Mouse (Mus musculus) lung, postnatal 0 days (tissue): ENCODE measurements around the gene Fancd2. TPM values are rescaled to one million over a fixed set of nuclear protein-coding genes. Genes with fewer than 3 reads are reported as not detected.

Experiments used
- ATAC-seq: fragments of 200-750 bp; cut with Nextera tagmentation; 2 replicates; pipeline ENCODE4 v1.8.0; 2017; ENCODE audit warnings: moderate library complexity
- DNase-seq: peaks from one replicate; pipeline ENCODE4 v3.0.0-alpha.2; 2016; ENCODE audit warnings: low spot score
- H3K27ac ChIP-seq: fragments of 300-500 bp; sonication (generic); 2 replicates; pipeline ENCODE4 v1.5.1; 2014; ENCODE audit warnings: antibody characterized with exemption, mild to moderate bottlenecking, low read length, mixed read lengths
- H3K27me3 ChIP-seq: fragments of 300-500 bp; sonication (generic); replicated peaks from 2 replicates; pipeline ENCODE4 v1.6.1; 2014; ENCODE audit warnings: low read length, mixed read lengths; ENCODE audit not compliant: insufficient read depth
- H3K36me3 ChIP-seq: fragments of 300-500 bp; sonication (generic); 2 replicates; pipeline ENCODE4 v1.6.1; 2014; ENCODE audit warnings: low read length, mixed read lengths; ENCODE audit not compliant: insufficient read depth
- H3K4me1 ChIP-seq: fragments of 300-500 bp; sonication (generic); 2 replicates; pipeline ENCODE4 v1.6.1; 2014; ENCODE audit warnings: antibody characterized with exemption, low read depth, low read length, mixed read lengths; ENCODE audit not compliant: insufficient read depth
- H3K4me2 ChIP-seq: fragments of 300-500 bp; sonication (generic); replicated peaks from 2 replicates; pipeline ENCODE4 v1.6.1; 2014; ENCODE audit warnings: low read depth, mild to moderate bottlenecking, low read length, moderate library complexity, mixed read lengths
- H3K4me3 ChIP-seq: fragments of 300-500 bp; sonication (generic); 2 replicates; pipeline ENCODE4 v1.5.1; 2014; ENCODE audit warnings: low read depth, low read length
- H3K9ac ChIP-seq: fragments of 300-500 bp; sonication (generic); replicated peaks from 2 replicates; pipeline ENCODE4 v1.6.1; 2014; ENCODE audit warnings: low read depth, mild to moderate bottlenecking
- H3K9me3 ChIP-seq: fragments of 300-500 bp; sonication (generic); 2 replicates; pipeline ENCODE4 v1.6.1; 2016; ENCODE audit warnings: low read length, mixed read lengths
- CTCF ChIP-seq: IDR thresholded peaks from 2 replicates; pipeline ENCODE4 v1.5.1; 2016; ENCODE audit warnings: antibody characterized with exemption, mild to moderate bottlenecking
- EP300 ChIP-seq: IDR thresholded peaks from 2 replicates; pipeline ENCODE4 v1.6.1; 2016; ENCODE audit warnings: antibody characterized with exemption, mild to moderate bottlenecking, control low read depth
- WGBS: fragments of 180-500 bp; shearing (Covaris S2); extraction: QIAGEN DNeasy Blood & Tissue Kit; methylation state at CpG from one replicate; pipeline ENCODE4 v1.1.7; 2014; 5-methylcytosine and 5-hydroxymethylcytosine counted together
- polyA plus RNA-seq: library from polyadenylated mRNA; unstranded; fragments of >200 nt; fragmentation: Nextera tagmentation; extraction: Ambion mirVana; gene quantifications from 2 replicates; pipeline ENCODE4 v1.2.1, GENCODE M21; 2015

The Fancd2 gene
- polyA plus RNA-seq, 1 experiment from 2014 or later, result 0.53 TPM

DNA sequence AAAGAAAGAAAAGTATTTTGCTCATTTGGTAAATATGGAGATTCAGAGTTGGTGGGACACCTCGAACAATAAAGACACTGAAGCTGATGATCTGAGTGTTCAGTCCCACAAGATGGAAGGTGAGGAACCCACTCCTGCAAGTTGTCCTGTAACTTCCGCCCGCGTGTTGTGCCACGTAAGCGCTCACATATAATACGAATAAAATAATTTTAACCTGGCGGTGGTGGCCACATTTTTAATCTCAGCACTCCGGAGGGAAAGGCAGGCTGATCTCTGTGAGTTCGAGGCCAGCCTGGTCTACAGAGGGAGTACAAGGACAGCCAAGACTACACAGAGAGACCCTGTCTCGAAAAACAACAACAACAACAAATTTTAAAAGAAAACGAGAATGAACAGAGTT lies 72.5 kb downstream of the Fancd2 start:
- Histone ChIP-seq H3K4me1 (peaks cover 7% of the 10 kb centered on the region; the same call in 1 of the 2 replicates), H3K9me3 (no peaks in the 10 kb centered on the region), H3K4me2 (peak overlapping the region; percentile 66), H3K27me3 (no peaks in the 10 kb centered on the region), H3K4me3 (peak overlapping the region; percentile 79), H3K27ac (no peak overlapping the region), H3K36me3 (no peaks in the 10 kb centered on the region), H3K9ac (no peak overlapping the region; the same call in 1 of the 2 replicates)
- TF ChIP-seq CTCF, result no peak
- no peak for TF ChIP-seq EP300
- WGBS, result 49% methylated on average over 12 of the region's 12 CpGs
- no peak for ATAC-seq
- no peak for DNase-seq

GRCm38 (mm10) chr6:113604432-113605223 lies 73.1 kb downstream of the Fancd2 start, which contains the start of gene Brk1:
TSS of gene Brk1 (plus strand) at chr6:113604772.
- H3K27ac ChIP-seq, result peak within 1 kb of the TSS; percentile 83
- H3K4me1 ChIP-seq, result peaks cover 7% of the 10 kb centered on the region; the same call in 1 of the 2 replicates
- no peaks in the 10 kb centered on the region for H3K27me3 ChIP-seq
- H3K9me3 ChIP-seq, result no peaks in the 10 kb centered on the region
- 2% methylated on average over 54 of the region's 65 CpGs for WGBS
- peak; percentile 94 for ATAC-seq
- TF ChIP-seq CTCF, result peak; percentile 71
- TF ChIP-seq EP300, result no peak
- H3K4me2 ChIP-seq, result peak within 1 kb of the TSS; percentile 66
- H3K9ac ChIP-seq, result peak within 1 kb of the TSS; percentile 83
- peak; percentile 95 for DNase-seq
- no peaks in the 10 kb centered on the region for H3K36me3 ChIP-seq
- H3K4me3 ChIP-seq, result peak within 1 kb of the TSS; percentile 79

DNA sequence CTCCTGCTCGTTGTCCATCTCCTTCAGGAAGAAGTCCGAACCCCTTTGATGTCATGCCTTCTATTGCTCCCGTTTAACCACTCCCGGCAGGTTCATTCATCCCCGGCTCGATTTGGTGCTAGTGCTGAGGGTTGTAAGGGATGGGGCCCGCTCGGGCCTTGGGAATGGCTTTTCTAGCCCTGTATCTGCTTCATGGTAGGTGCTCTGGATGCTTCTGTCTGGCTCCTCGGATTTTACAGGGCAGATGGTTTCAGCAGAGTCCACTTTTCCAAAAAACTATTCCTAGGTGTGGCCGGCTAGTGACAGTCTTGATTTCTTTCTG lies 73.7 kb downstream of the Fancd2 start:
- ATAC-seq (no peak), DNase-seq (no peak)
- peak overlapping the region; percentile 66 for H3K4me2 ChIP-seq
- H3K27ac ChIP-seq, result peak overlapping the region; percentile 83
- H3K4me3 ChIP-seq, result peak overlapping the region; percentile 79
- no peaks in the 10 kb centered on the region for H3K36me3 ChIP-seq
- peaks cover 7% of the 10 kb centered on the region; the same call in 1 of the 2 replicates for H3K4me1 ChIP-seq
- H3K9ac ChIP-seq, result peak overlapping the region; percentile 83
- TF ChIP-seq EP300, result no peak
- TF ChIP-seq CTCF, result no peak
- WGBS, result 4% methylated on average over 10 of the region's 10 CpGs
- no peaks in the 10 kb centered on the region for H3K9me3 ChIP-seq
- no peaks in the 10 kb centered on the region for H3K27me3 ChIP-seq

DNA sequence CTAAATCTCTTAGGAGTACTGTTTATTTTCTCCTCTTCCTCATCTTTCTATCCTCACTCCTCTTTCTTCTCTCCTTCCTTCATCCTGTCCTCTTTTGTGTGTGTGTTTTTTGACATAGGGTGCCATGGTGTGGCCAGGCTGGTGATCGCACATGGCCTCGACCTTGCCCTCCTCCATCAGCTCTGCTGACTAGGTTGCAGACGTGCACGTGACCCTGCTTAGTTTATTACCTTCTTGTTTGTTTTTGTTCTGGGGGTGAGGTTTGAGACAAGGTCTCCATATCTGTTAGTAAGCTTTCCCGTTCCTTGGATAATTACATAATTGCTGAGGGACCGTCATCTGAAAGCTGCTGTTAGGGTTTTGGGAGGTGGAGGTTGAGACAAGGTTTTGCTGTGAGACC lies 77.4 kb downstream of the Fancd2 start:
- Histone ChIP-seq H3K27me3 (no peaks in the 10 kb centered on the region), H3K27ac (no peak overlapping the region), H3K9ac (no peak overlapping the region), H3K4me2 (no peak overlapping the region), H3K9me3 (no peaks in the 10 kb centered on the region), H3K4me1 (peaks cover 7% of the 10 kb centered on the region; the same call in 1 of the 2 replicates), H3K4me3 (no peak overlapping the region), H3K36me3 (0 out of 2 replicates have a peak, but pooled peaks cover under 1% of the 10 kb centered on the region)
- DNase-seq (no peak), ATAC-seq (no peak)
- WGBS, result 72% methylated on average over 6 of the region's 6 CpGs
- TF ChIP-seq EP300 (no peak), CTCF (no peak)

DNA sequence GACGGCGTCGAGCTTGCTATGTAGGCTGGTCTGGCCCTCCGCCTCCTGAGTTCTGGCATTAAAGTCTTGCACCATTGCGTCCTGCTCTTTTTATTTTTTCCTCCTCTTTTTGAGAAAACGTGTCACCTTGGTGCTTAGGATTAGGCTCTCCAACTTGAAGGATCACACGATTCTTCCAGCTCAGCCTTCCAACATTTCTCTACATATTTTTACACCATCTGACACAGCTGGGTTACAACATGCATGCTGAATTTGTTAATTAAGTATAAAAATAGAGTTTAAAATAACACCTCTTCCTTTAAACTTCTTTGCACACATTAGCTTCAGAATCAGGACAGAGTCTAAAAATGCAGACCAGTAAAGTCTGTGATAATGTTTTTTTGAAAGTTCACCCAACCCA lies 77.8 kb downstream of the Fancd2 start:
- Histone ChIP-seq H3K27me3 (no peaks in the 10 kb centered on the region), H3K27ac (no peak overlapping the region), H3K36me3 (peaks cover 4% of the 10 kb centered on the region; the same call in 1 of the 2 replicates), H3K4me2 (no peak overlapping the region), H3K4me3 (no peak overlapping the region), H3K9me3 (no peaks in the 10 kb centered on the region), H3K4me1 (peaks cover 7% of the 10 kb centered on the region; the same call in 1 of the 2 replicates), H3K9ac (no peak overlapping the region)
- 91% methylated on average over 7 of the region's 7 CpGs for WGBS
- ATAC-seq, result no peak
- DNase-seq, result no peak
- TF ChIP-seq EP300, result no peak
- TF ChIP-seq CTCF, result no peak

GRCm38 (mm10) chr6:113612258-113612969 lies 80.9 kb downstream of the Fancd2 start:
- no peaks in the 10 kb centered on the region for H3K9me3 ChIP-seq
- no peaks in the 10 kb centered on the region for H3K27me3 ChIP-seq
- DNase-seq (no peak), ATAC-seq (no peak)
- H3K4me3 ChIP-seq, result no peak overlapping the region
- TF ChIP-seq EP300 (no peak), CTCF (no peak)
- no peak overlapping the region for H3K4me2 ChIP-seq
- H3K9ac ChIP-seq, result no peak overlapping the region
- H3K27ac ChIP-seq, result no peak overlapping the region
- 82% methylated on average over 8 of the region's 8 CpGs for WGBS
- peaks cover 27% of the 10 kb centered on the region; the same call in 1 of the 2 replicates for H3K36me3 ChIP-seq
- no peaks in the 10 kb centered on the region for H3K4me1 ChIP-seq
